Mouse (Mus musculus) left cerebral cortex, adult 11 months (tissue): Measurements from ENCODE around the gene Slc25a23.

Experiments
- DNase-seq: peaks from one replicate; pipeline ENCODE4 v3.0.0; 2022; ENCODE audit warnings: low spot score

Slc25a23 gene

DNA sequence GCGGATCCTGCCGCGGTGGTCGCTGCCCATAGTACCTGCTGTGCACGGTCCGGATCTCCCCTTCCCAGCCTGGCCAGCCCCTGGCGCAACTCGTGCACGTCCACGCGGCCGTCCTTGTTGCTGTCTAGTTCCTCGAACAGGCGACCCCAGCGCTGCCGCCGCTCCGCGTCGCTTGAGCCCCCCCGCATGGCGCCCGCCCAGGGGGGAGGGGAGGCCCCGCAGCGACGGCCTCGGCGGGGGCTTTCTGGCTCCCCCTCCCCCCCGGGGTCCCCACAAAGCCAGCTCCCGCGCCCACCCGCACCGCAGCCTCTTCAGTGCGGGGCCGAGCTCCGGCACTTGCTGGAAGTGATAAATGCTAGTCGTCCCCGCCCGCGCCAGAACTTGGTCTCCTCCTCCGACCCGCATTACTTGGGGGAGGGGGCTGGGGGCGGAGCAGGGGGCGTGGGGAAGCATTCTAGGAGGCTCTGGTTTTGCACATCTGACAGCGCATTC is at the start of gene Slc25a23:
Slc25a23 (minus strand) TSS at position 378 of the 492 bp plus-strand sequence.
- DNase-seq: peak; percentile 57

DNA sequence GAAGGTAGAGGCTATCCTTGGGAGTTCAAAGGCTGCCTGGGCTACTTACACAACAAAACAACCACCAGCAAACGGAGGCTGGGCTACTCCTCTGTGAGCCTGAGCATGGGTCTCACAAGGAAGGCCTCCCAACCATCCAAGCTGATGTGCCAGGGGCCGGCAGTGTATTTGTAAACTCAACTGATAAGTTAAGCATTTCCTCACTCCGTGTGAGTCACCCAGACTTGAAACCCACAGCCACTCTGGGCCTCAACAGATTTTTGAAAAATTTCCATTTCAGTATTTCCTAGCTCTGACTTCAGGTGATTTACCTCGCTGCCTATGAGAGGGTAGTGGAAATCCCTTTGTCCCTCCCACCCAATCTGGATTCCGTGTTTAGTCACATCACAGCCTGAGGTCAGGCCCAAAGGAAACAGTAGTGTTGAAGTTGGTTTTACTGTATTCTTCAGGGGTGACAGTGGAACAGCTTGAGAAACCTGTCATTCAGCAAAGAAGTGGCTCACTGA is 49.1 kb upstream of the Slc25a23 start:
- DNase-seq: no peak

- DNase-seq: no peak
Measured at GRCm38 (mm10) chr17:57108040-57108665, 48.5 kb upstream of the Slc25a23 start.

DNA sequence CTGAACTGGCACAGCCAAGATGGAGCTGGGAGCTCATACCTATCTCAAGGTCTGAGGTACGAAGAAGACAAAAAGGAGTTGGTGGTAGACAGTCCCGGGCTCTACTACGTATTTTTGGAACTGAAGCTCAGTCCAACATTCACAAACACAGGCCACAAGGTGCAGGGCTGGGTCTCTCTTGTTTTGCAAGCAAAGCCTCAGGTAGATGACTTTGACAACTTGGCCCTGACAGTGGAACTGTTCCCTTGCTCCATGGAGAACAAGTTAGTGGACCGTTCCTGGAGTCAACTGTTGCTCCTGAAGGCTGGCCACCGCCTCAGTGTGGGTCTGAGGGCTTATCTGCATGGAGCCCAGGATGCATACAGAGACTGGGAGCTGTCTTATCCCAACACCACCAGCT is 47.4 kb upstream of the Slc25a23 start:
- no peak for DNase-seq

DNA sequence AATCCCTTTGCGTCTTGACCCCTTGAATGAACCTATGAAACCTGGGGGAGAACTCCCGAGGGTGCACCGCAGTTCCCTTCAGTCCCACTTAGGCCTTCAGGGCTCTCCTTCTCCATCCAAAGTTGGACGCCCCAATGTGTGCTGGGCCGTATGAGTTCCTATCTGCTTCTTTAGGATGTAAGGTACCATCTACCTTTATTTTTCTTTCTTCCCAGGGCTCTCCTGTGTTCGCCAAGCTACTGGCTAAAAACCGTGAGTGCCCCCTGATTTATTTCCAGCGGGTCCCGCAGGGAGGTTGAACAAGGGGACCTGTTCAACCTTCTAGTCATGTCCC is 46.3 kb upstream of the Slc25a23 start:
- DNase-seq: no peak

DNA sequence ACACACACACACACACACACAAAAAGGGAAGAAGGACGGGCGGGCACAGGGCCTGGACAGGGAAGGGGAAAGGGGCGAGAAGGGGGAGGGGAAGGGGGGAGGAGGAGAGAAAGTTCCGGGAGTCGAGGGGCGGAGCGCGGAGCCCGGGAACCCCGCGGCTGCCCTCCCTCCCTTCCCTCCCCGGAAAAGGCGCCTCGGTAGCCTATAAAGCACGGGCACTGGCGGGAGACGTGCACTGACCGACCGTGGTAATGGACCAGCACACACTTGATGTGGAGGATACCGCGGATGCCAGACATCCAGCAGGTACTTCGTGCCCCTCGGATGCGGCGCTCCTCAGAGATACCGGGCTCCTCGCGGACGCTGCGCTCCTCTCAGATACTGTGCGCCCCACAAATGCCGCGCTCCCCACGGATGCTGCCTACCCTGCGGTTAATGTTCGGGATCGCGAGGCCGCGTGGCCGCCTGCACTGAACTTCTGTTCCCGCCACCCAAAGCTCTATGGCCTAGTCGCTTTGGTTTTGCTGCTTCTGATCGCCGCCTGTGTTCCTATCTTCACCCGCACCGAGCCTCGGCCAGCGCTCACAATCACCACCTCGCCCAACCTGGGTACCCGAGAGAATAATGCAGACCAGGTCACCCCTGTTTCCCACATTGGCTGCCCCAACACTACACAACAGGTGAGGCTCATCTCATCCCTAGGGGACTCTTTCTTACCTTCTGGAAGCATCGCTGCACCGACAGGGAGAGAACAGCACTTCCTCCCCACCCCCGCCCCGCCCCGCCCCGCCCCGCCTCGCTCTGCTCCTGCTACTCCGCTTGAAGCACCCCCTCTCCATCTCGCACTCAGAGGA is 45.7 kb upstream of the Slc25a23 start, which contains the start of gene Tnfsf9:
Tnfsf9 (plus strand) TSS at position 145 of the 854 bp plus-strand sequence.
- DNase-seq: no peak

DNA sequence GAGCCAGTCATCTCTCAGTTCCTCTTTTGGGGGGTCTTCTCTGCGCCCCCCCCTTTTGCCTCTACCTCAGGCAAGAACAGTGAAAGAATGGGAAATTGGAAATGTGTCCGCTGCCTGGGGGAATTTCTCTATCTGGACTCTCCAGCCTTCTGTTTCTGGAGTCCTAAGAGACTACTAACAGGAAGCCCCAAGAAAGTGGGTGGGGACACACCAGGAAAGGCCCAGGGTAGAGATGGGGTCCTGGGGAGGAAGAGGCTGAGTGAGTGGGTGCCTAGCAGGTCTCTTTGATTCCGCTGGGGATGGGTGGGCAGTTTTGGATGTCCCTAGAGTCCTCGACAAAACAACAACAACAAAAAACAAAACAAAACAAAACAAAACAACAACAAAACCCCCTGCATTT is 44.8 kb upstream of the Slc25a23 start:
- DNase-seq: no peak

DNA sequence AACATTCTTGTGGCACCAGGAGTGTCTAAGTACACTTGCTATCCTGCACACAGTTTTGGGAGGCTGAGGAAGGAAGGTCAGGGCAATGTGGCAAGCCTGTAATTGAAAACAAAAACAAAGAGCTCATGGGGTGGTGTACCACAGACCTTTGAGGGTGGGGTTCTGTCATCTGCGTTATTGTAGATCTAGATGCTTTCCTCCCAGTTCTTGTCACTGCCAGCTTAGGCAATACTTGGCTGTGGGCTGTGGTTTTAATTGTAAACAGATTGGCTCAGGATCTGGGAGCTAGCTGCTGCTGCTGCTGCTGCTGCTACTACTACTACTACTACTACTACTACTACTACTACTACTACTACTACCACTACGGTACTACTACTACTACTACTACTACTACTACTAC is 42.6 kb upstream of the Slc25a23 start:
- no peak for DNase-seq

- DNase-seq: no peak
Measured at GRCm38 (mm10) chr17:57099629-57100325, 40.1 kb upstream of the Slc25a23 start.

DNA sequence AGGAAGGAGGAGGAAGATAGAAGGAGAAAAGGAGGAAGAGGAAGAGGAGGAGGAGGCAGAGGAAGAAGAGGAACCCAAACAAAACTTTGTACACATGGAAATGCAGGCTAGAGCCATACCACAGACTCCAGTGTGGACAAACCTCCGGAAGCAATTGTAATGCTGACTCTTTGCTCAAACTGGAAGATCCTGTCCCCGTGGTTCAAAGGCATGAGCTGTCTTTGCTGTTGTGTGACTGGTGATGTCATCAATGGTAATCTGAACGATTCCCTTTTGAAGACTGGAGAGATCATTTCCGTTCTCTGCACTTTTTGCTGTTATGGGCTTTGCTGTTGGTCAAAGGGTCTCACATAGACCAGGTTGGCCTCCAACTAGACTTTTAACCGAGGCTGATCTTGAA is 38.7 kb upstream of the Slc25a23 start:
- no peak for DNase-seq

DNA sequence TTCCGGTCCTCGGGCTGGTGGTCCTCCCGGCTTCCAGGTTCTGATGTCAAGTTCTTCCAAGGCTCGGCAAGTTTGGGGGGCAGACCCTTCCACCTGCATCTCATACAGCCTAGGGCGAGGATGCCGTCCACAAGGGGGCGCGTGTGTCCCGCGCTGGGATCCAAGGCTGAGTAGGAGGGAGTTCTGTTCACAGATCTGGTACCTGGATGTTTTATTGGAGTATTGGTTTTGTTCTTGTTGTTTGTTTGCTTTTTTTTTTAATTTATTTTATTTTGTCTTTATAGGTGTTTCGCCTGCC is 36.9 kb upstream of the Slc25a23 start:
- DNase-seq: peak; percentile 70

- DNase-seq: no peak
Measured at GRCm38 (mm10) chr17:57095855-57096622, 36.4 kb upstream of the Slc25a23 start.

GRCm38 (mm10) chr17:57094222-57094621 is 34.6 kb upstream of the Slc25a23 start:
- no peak for DNase-seq

- peak; percentile 77 for DNase-seq
Measured at GRCm38 (mm10) chr17:57087049-57087832, 27.6 kb upstream of the Slc25a23 start, which contains the start of gene Tubb4a. Tubb4a (minus strand) TSS chr17:57087782.

DNA sequence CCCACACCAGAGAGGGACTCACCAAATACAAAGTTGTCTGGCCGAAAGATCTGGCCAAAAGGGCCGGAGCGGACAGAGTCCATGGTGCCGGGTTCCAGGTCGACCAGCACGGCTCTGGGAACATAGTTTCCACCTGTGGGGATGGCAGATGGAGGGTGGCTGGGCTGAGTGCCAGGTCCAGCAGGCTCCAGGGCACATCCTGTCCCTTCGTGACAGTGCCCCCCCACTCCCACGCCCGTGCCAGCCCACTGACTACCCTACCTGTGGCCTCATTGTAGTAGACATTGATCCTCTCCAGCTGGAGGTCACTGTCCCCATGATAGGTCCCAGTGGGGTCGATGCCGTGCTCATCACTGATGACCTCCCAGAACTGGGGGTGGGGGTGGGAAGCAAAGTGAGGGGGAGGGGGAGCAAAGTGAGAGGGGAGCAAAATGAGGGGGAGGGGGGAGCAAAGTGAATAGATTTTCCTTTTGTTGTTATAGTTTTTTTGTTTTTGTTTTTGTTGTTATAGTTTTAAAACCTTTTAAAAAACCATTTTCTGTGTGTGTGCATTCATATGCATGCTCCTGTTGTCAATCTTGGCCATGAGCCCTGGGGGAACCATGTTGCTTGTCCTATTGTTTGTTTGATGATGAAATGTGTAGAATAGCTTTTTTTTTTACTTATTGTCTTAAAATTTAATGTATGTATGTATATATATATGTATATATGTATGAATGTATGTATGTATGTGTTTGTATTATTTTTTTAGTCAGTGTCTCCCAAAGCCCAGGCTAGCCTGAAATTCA is 26.5 kb upstream of the Slc25a23 start:
- no peak for DNase-seq

DNA sequence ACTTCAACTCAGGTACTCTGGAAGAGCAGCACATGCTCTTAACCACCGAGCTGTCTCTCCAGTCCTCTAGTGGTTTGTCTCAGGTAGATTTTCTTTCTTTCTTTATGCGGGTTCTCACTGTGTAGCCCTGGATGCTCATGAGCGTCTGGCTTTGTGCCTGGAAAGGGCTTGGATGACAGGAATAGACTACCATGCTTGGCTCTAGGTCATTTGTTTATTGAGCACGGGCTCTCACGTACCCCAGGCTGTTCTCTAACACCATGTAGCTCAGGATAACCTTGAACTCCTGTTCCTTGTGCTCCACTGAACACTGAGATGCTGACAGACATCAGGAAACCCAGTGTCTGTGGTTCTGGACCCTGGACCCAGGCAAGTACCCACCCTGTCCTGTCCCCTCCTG is 22.8 kb upstream of the Slc25a23 start:
- DNase-seq: no peak

DNA sequence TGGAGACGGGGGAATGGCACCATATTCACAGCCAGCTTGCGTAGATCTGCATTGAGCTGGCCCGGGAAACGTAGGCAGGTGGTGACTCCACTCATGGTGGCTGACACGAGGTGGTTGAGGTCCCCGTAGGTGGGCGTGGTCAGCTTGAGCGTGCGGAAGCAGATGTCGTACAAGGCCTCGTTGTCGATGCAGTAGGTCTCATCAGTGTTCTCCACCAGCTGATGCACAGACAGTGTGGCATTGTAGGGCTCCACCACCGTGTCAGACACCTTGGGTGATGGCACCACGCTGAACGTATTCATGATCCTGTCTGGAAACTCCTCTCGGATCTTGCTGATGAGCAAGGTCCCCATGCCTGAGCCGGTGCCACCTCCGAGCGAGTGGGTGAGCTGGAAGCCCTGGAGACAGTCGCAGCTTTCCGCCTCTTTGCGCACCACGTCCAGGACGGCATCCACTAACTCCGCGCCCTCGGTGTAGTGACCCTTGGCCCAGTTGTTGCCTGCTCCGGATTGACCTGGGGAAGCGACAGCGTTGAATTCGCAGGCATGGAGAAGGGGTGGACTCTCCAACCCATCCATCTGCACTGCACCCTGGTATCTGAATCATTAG is 21.7 kb upstream of the Slc25a23 start:
- DNase-seq: no peak

DNA sequence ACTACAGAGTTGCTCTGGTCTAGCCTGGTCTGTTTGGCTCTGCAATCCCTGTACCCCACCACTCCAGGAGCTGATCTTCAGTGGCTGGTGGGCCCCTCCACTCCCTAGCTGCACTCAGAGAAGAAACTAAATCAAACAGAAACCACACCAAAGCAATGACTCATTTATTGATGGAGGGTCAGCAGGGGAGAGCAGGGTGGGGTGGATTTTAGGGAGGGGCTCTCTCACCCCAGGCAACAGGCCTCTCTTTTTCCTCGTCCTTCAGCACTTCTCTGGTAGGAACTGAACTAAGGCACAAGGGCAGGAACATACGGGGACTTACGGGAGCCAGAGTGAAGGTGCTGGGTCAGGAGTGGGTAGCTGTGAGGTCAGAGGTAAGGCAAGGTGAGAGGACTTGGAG is 20.3 kb upstream of the Slc25a23 start:
- no peak for DNase-seq

DNA sequence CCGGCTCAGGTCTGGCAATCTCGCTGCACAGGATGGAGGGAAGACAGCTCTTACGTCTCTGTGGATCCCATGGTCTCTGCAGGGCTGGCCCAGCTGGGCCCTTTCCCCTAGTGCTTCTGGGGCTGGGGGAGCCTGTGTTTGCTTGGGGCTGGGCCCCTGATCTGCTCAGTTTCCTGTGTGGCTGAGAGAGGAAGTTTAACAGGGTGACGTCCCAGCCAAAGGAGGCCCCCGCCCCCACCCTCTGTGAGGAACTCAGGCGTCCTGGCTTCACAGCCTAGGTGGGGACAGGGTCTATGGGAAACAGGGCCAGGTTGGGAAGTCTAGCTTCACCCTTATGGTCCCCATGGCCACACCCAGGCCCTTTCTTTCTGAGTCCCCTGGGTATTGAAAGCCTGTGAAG is 18.7 kb upstream of the Slc25a23 start, which contains the start of gene Dennd1c:
Dennd1c (minus strand) TSS at position 179 of the 400 bp plus-strand sequence.
- DNase-seq: no peak

DNA sequence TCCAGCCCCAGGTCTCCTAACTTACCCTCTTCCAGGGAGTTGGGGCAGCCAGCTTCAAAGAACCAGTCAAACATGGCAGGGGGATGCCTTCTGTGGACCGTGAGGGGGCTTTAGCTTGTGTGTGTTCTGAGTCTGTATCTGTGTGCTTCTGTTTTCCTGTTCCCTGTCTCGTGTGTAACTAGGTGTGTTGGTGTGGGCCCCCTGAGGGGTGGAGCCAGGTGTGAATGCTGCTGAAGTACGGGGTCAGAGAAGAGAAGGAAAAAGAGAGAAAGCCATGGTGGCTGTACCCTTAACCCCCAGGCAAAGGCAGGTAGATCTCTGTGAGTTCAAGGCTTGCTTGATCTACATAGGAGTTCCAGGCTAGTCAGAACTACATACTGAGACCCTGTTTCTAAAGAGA is 17.3 kb upstream of the Slc25a23 start:
- no peak for DNase-seq
